Mouse (Mus musculus) liver, adult 2 months (tissue): ENCODE data around the gene Sar1a.

Source experiments
- CTCF ChIP-seq: fragments of 200-500 bp; IDR thresholded peaks from 2 replicates; pipeline ENCODE4 v1.5.1; 2011; ENCODE audit warnings: low read depth, low read length, control low read depth
- POLR2A ChIP-seq: fragments of 200-500 bp; IDR thresholded peaks from 2 replicates; pipeline ENCODE4 v1.6.1; 2011; ENCODE audit warnings: low read length, control low read depth; ENCODE audit not compliant: insufficient read depth; ENCODE audit errors: extremely low read depth

DNA sequence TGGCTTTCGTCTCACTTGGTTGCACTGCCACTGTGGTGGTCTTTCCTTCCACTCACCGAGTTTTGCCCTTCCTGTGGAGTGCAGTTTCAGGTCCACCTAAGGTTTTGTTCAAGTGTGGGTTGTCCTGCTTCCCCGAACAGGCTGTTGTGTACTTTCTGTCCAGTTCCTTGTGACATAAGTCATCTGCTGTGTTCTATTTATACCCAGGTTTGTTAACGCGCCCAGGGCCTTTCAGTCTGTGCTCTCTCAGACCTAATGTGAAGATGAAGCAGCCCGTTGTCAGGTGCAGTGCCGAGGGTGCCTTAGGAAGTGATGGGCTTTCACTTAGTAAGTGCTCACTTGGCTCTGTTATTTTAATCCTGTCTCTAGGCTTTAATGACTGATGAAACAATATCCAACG is 9.3 kb downstream of the Sar1a start:
- TF ChIP-seq POLR2A, result no peak
- no peak for TF ChIP-seq CTCF
